Mouse (Mus musculus): Measurements from ENCODE around the gene Gm9736.

DNA sequence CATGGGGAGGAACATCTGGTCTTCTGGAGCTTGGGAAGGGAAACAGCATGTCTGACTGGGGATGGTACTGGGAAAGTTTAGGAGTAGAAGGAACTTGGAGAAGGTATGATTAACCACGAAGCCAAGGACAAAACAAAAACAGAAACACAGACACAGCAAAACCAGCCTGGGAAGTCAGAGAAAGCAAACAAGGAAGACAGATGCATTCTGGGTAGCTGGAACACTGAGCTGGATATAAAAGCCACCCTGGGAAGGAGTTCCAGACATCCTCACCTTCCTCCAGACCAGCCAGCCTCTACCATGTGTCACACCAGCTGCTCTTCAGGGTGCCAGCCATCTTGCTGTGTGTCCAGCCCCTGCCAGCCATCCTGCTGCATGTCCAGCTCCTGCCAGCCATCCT, 35.6 kb downstream of the Gm9736 start, which contains the start of gene Gm10142:
- no peak for TF ChIP-seq CTCF (IDR thresholded peaks at IDR 0.05; ENCODE audit: low read depth)
- no peak for TF ChIP-seq EP300 (IDR thresholded peaks at IDR 0.05; ENCODE audit: low read depth)

Measured in liver, postnatal 0 days (tissue).